Mouse (Mus musculus): ENCODE measurements around the gene Gprc5c. TPM values are rescaled to one million over a fixed set of nuclear protein-coding genes. Genes with fewer than 3 reads are reported as not detected.

Gene Gprc5c
- polyA plus RNA-seq, 1 experiment from 2014 or later: 17.7 TPM

DNA sequence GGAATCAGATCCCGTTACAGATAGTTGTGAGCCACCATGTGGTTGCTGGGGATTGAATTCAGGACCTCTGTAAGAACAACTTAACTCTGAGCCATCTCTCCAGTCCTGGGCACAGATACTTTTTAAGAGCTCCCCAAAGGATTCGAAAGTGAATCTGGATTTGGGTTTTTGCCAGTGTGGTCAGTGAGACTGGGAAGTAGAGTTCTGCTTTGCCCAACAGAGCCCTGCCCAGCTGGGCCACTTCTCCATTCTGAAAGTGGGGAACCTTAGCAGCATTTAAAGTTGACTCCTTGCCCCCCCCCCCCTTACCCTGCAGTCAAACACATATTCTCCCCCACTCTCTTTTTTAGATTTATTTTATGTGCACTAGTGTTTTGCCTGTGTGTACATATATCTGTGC lies 28.7 kb downstream of the Gprc5c start:
- Histone ChIP-seq H3K4me1 (replicated peaks; ENCODE audit: control insufficient read depth, insufficient read depth, low read length) (no peaks in the 10 kb centered on the region), H3K9ac (ENCODE audit: low read depth, low read length) (no peak overlapping the region)
- whole genome bisulfite sequencing: 81% methylated on average over 2 of the region's 2 CpGs

DNA sequence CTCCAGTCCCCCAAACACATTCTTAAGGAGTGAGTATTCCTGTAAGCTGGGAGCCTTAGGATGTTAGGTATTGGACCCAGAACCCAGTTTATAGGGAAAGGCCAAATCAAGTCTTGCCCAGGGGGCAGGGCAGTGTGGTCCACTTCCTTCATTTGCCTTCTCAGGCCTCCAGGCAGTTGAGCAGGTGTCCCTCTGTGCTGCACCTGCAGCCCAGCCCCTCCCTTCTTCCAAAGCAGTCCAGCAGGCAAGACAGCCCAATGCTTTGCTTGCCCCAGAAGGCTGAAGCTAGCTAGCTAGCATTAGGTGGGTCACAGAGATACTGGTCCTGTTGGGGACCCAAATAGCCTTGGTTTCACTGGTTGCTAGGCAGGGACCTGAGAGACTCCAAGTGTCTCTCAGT lies 29.2 kb downstream of the Gprc5c start:
- Histone ChIP-seq H3K4me2 (replicated peaks; ENCODE audit: low read depth, low read length) (no peak overlapping the region), H3K9ac (ENCODE audit: low read depth, low read length) (no peak overlapping the region), H3K4me1 (replicated peaks; ENCODE audit: control insufficient read depth, insufficient read depth, low read length) (no peaks in the 10 kb centered on the region), H3K9me3 (ENCODE audit: control insufficient read depth, low read length) (no peaks in the 10 kb centered on the region), H3K4me3 (ENCODE audit: low read depth, low read length) (no peak overlapping the region), H3K36me3 (ENCODE audit: control insufficient read depth, insufficient read depth, low read length) (no peaks in the 10 kb centered on the region), H3K27me3 (ENCODE audit: control insufficient read depth, insufficient read depth, low read length) (no peaks in the 10 kb centered on the region), H3K27ac (ENCODE audit: low read depth, low read length) (no peak overlapping the region)
- no peak for ATAC-seq (ENCODE audit: low FRiP score)
- no peak for DNase-seq (ENCODE audit: low spot score)

More for the DNA sequence above, 28.7 kb downstream of the Gprc5c start:
- no peaks in the 10 kb centered on the region for H3K36me3 ChIP-seq (ENCODE audit: control insufficient read depth, insufficient read depth, low read length)
- DNase-seq (ENCODE audit: low spot score) (no peak), ATAC-seq (ENCODE audit: low FRiP score) (no peak)
- H3K4me2 ChIP-seq (replicated peaks; ENCODE audit: low read depth, low read length): no peak overlapping the region
- H3K27ac ChIP-seq (ENCODE audit: low read depth, low read length): no peak overlapping the region
- no peaks in the 10 kb centered on the region for H3K27me3 ChIP-seq (ENCODE audit: control insufficient read depth, insufficient read depth, low read length)
- no peak overlapping the region for H3K4me3 ChIP-seq (ENCODE audit: low read depth, low read length)
- H3K9me3 ChIP-seq (ENCODE audit: control insufficient read depth, low read length): no peaks in the 10 kb centered on the region

DNA sequence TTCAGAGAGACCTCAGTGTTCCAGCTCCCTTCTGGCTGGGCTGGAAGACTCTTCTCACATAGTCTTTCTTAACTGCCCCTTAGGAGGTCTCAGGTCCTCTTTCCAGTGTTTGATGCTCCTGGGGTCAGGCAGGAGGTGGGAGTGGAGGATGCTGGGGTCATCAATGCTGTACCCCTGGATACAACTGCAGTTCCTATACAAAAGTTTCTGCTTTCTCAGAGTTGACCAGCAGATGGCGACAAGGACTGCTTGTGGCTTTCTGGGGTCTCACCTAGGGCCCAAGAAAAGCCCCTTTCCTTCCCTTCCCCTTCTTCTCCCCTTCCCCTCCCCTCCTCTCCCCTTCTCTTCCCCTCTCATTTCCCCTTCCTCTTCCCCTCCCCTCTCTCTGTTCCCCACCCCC lies 29.6 kb downstream of the Gprc5c start:
- no peaks in the 10 kb centered on the region for H3K27me3 ChIP-seq (ENCODE audit: control insufficient read depth, insufficient read depth, low read length)
- no peak overlapping the region for H3K4me2 ChIP-seq (replicated peaks; ENCODE audit: low read depth, low read length)
- H3K36me3 ChIP-seq (ENCODE audit: control insufficient read depth, insufficient read depth, low read length): no peaks in the 10 kb centered on the region
- 0% methylated on average over 1 of the region's 1 CpGs for WGBS
- no peak for ATAC-seq (ENCODE audit: low FRiP score)
- no peak overlapping the region for H3K27ac ChIP-seq (ENCODE audit: low read depth, low read length)
- no peak overlapping the region for H3K9ac ChIP-seq (ENCODE audit: low read depth, low read length)
- H3K4me3 ChIP-seq (ENCODE audit: low read depth, low read length): no peak overlapping the region
- H3K4me1 ChIP-seq (replicated peaks; ENCODE audit: control insufficient read depth, insufficient read depth, low read length): no peaks in the 10 kb centered on the region
- no peaks in the 10 kb centered on the region for H3K9me3 ChIP-seq (ENCODE audit: control insufficient read depth, low read length)
- peak; percentile 80 for DNase-seq (ENCODE audit: low spot score)

DNA sequence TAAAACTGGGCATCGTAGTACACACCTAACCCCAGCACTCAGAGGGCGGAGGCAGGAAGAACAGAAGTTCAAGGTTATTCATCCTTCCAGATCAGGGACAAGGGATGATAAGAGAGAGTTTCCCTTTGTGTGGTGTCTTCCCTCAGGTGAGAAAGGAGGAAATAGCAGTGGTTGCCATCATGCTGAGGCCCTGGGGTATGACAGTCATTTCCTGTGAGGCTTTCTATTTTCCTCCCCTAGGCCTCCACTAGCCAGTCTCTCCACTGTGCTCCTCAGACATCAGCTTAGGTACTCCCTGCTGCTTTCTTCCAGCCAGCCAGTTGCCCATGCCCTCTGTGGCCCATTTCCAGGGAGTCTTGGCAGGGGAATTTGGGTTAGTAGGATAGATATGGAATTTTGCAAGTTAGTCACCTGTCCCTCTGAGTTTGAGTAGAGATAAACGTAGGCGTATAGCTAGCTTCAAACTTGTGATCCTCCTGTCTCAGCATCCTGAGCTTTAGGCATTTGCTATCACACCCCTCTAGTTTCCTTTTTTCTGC lies 32.4 kb downstream of the Gprc5c start:
- no peak overlapping the region for H3K4me2 ChIP-seq (replicated peaks; ENCODE audit: low read depth, low read length)
- H3K4me3 ChIP-seq (ENCODE audit: low read depth, low read length): no peak overlapping the region
- H3K9me3 ChIP-seq (ENCODE audit: control insufficient read depth, low read length): no peaks in the 10 kb centered on the region
- DNase-seq (ENCODE audit: low spot score) (no peak), ATAC-seq (ENCODE audit: low FRiP score) (no peak)
- no peak overlapping the region for H3K9ac ChIP-seq (ENCODE audit: low read depth, low read length)
- no peak overlapping the region for H3K27ac ChIP-seq (ENCODE audit: low read depth, low read length)
- H3K36me3 ChIP-seq (ENCODE audit: control insufficient read depth, insufficient read depth, low read length): no peaks in the 10 kb centered on the region
- no peaks in the 10 kb centered on the region for H3K27me3 ChIP-seq (ENCODE audit: control insufficient read depth, insufficient read depth, low read length)
- H3K4me1 ChIP-seq (replicated peaks; ENCODE audit: control insufficient read depth, insufficient read depth, low read length): no peaks in the 10 kb centered on the region
- WGBS: 93% methylated on average over 4 of the region's 4 CpGs

DNA sequence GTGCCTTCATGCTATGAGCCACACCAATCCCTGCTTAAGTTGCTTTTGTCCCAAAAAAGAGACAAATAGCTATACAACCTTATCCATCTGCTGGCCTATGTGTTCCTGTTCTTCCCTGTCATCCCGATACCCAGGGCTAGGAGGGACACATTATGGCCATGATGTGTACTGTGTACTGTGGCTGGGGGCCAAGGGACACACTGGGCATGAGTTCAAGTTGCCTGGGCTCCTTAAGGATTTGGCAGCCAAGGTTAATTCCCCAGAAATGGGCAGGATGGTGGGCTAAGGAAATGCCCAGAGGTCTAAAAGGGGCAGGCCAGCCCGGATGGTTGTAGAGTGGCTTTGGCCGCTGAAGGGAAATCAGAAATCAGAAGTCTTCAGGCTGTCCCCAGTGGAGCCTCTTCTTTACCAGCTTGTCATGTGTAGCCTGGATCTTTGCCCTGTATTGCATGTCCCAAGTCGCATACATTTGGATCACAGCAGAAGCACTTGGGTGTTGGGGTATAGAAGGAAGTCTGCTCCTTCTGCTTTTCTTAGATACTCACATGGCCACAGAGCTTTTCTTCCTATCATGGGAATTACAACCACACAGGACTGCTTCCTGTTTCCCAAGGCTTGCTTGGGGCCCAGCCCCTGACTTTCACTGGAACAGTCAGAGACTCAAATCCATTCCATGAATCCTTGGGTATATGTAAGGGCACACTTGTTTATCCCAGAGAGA lies 33.6 kb downstream of the Gprc5c start:
- H3K4me3 ChIP-seq (ENCODE audit: low read depth, low read length): no peak overlapping the region
- WGBS: 90% methylated on average over 4 of the region's 4 CpGs
- no peak overlapping the region for H3K9ac ChIP-seq (ENCODE audit: low read depth, low read length)
- no peaks in the 10 kb centered on the region for H3K27me3 ChIP-seq (ENCODE audit: control insufficient read depth, insufficient read depth, low read length)
- H3K9me3 ChIP-seq (ENCODE audit: control insufficient read depth, low read length): no peaks in the 10 kb centered on the region
- ATAC-seq (ENCODE audit: low FRiP score): no peak
- H3K27ac ChIP-seq (ENCODE audit: low read depth, low read length): no peak overlapping the region
- H3K4me1 ChIP-seq (replicated peaks; ENCODE audit: control insufficient read depth, insufficient read depth, low read length): no peaks in the 10 kb centered on the region
- no peaks in the 10 kb centered on the region for H3K36me3 ChIP-seq (ENCODE audit: control insufficient read depth, insufficient read depth, low read length)
- H3K4me2 ChIP-seq (replicated peaks; ENCODE audit: low read depth, low read length): no peak overlapping the region
- no peak for DNase-seq (ENCODE audit: low spot score)

DNA sequence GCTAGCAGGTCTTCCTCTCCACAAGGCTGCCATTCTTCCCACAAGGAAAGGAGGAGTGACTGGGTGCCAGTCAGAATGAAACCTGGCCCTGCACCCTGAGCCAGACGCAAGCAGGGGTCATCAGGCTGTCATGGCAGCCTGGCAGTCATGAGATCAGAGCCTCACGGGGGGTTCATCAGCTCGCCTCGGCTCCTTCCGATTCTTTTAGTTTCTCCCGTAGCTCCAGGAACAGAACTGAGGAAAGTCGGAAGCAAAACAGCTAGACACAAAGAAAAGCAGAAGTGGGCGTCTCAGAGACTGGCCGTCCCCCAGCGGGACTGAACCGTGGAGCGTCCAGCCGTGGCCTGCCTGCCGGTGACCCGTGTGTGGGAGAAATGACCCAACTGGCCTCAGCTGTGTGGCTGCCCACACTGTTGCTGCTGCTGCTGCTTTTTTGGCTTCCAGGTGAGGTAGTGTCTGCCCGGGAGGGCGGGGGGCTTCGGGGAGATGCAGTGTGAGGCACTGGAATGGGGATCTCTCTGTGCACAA lies 39.1 kb downstream of the Gprc5c start, which contains the start of gene Cd300a:
Gene Cd300a (plus strand): TSS at position 51 of the 528 bp plus-strand sequence.
- no peak for ATAC-seq (ENCODE audit: low FRiP score)
- peak; percentile 6 for DNase-seq (ENCODE audit: low spot score)
- no peak within 1 kb of the TSS for H3K4me2 ChIP-seq (replicated peaks; ENCODE audit: low read depth, low read length)
- no peaks in the 10 kb centered on the region for H3K9me3 ChIP-seq (ENCODE audit: control insufficient read depth, low read length)
- no peak within 1 kb of the TSS for H3K9ac ChIP-seq (ENCODE audit: low read depth, low read length)
- no peaks in the 10 kb centered on the region for H3K36me3 ChIP-seq (ENCODE audit: control insufficient read depth, insufficient read depth, low read length)
- H3K4me1 ChIP-seq (replicated peaks; ENCODE audit: control insufficient read depth, insufficient read depth, low read length): no peaks in the 10 kb centered on the region
- no peak within 1 kb of the TSS for H3K27ac ChIP-seq (ENCODE audit: low read depth, low read length)
- no peaks in the 10 kb centered on the region for H3K27me3 ChIP-seq (ENCODE audit: control insufficient read depth, insufficient read depth, low read length)
- no peak within 1 kb of the TSS for H3K4me3 ChIP-seq (ENCODE audit: low read depth, low read length)
- 47% methylated on average over 18 of the region's 18 CpGs for WGBS

DNA sequence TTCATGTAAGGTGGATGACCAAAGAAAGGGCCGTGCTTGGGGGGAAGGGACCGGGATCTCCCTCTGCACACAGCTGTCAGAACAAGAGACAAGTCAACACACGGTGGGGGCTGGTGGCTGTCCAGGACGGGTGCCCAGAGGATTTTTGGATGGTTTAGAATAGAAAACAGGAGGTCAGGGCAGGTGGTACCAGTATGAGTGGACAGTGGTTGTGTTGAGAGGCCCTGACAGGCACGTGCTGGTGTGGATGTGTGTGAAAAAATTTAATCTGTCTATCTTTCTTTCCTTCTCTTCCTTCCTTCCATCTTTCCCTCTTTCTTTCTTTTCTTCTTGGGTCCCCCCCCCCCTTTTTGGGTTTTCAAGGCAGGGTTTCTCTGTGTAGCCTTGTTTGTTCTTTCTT lies 39.6 kb downstream of the Gprc5c start:
- H3K27me3 ChIP-seq (ENCODE audit: control insufficient read depth, insufficient read depth, low read length): no peaks in the 10 kb centered on the region
- 56% methylated on average over 5 of the region's 5 CpGs for WGBS
- H3K9me3 ChIP-seq (ENCODE audit: control insufficient read depth, low read length): no peaks in the 10 kb centered on the region
- DNase-seq (ENCODE audit: low spot score) (no peak), ATAC-seq (ENCODE audit: low FRiP score) (no peak)
- no peak overlapping the region for H3K4me2 ChIP-seq (replicated peaks; ENCODE audit: low read depth, low read length)
- no peaks in the 10 kb centered on the region for H3K4me1 ChIP-seq (replicated peaks; ENCODE audit: control insufficient read depth, insufficient read depth, low read length)
- no peak overlapping the region for H3K27ac ChIP-seq (ENCODE audit: low read depth, low read length)
- H3K9ac ChIP-seq (ENCODE audit: low read depth, low read length): no peak overlapping the region
- H3K4me3 ChIP-seq (ENCODE audit: low read depth, low read length): no peak overlapping the region
- no peaks in the 10 kb centered on the region for H3K36me3 ChIP-seq (ENCODE audit: control insufficient read depth, insufficient read depth, low read length)

DNA sequence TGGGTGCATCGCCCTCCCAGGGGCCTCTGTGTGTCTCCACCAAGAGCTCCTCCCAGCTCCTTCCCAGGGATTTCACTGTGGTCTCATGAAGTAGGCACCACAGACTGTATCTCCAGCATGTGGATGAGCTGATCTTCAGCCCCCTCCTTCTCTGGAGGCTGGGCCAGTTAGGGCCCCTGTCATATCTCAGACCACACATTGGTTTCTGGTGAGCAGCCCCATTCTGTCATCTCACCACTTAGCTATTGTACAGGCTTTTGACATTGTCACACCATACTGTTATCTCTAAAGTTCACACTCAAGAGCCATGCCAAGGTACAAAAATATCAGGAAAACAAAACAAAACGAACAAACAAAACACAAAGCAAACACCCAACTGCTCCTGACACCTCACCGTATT lies 45.1 kb downstream of the Gprc5c start:
- Histone ChIP-seq H3K9ac (ENCODE audit: low read depth, low read length) (no peak overlapping the region), H3K36me3 (ENCODE audit: control insufficient read depth, insufficient read depth, low read length) (no peaks in the 10 kb centered on the region), H3K4me3 (ENCODE audit: low read depth, low read length) (no peak overlapping the region), H3K4me1 (replicated peaks; ENCODE audit: control insufficient read depth, insufficient read depth, low read length) (no peaks in the 10 kb centered on the region), H3K27me3 (ENCODE audit: control insufficient read depth, insufficient read depth, low read length) (no peaks in the 10 kb centered on the region), H3K4me2 (replicated peaks; ENCODE audit: low read depth, low read length) (no peak overlapping the region), H3K27ac (ENCODE audit: low read depth, low read length) (no peak overlapping the region), H3K9me3 (ENCODE audit: control insufficient read depth, low read length) (no peaks in the 10 kb centered on the region)
- DNase-seq (ENCODE audit: low spot score) (no peak), ATAC-seq (ENCODE audit: low FRiP score) (no peak)
- 83% methylated on average over 3 of the region's 3 CpGs for WGBS

DNA sequence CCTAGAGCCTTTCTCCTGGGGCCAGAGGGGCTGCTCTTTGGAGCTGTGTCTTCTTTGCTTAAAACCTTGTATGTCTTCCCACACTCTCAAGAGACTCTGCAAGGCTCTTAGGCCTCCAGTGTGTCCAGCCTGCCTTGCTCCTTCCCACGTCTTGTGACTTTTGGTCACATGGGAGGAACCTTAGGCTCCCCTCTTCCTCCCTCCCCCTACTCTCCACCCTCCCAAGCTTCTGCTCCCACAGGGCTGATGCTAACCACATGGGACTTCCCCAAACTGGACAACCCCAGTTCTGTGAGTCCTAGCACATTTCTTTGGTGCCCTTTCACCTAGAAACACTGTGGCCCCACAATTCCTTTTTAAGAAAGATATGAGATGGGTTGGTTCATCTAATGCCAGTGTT lies 47.1 kb downstream of the Gprc5c start:
- Histone ChIP-seq H3K9ac (ENCODE audit: low read depth, low read length) (no peak overlapping the region), H3K27ac (ENCODE audit: low read depth, low read length) (no peak overlapping the region), H3K9me3 (ENCODE audit: control insufficient read depth, low read length) (no peaks in the 10 kb centered on the region), H3K4me2 (replicated peaks; ENCODE audit: low read depth, low read length) (no peak overlapping the region), H3K27me3 (ENCODE audit: control insufficient read depth, insufficient read depth, low read length) (no peaks in the 10 kb centered on the region), H3K4me1 (replicated peaks; ENCODE audit: control insufficient read depth, insufficient read depth, low read length) (no peaks in the 10 kb centered on the region), H3K4me3 (ENCODE audit: low read depth, low read length) (no peak overlapping the region), H3K36me3 (ENCODE audit: control insufficient read depth, insufficient read depth, low read length) (no peaks in the 10 kb centered on the region)
- WGBS: 38% methylated on average over 1 of the region's 1 CpGs
- ATAC-seq (ENCODE audit: low FRiP score): no peak
- DNase-seq (ENCODE audit: low spot score): no peak

Data from hindbrain, embryonic 11.5 days (tissue).